Comparison of ENCODE assay signal across 7 mouse cellular contexts in the genomic region with DNA sequence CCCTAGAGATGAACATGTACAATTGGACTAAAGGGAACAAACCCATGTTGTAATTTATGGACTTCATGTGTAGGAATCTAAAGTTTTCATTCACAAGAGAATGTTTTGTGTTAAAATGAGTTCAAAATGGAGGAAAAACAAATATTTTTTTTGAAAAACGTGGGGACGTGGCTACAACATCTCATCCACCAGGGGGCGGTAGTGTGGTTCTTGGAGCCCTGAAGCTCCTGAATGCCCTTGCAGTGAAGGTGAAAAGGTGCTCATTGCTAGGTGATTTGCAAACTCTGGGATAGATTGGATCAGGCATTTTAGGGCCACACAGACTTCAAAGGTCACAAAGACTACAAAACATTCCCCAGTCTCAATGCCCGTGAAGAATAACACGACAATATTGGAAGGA.
DNase-seq lines count a peak whose midpoint lies in the region; ATAC-seq and TF ChIP-seq lines count a peak whose summit lies in the region.

No protein-coding gene starts in this region.

- no peak overlapping the region for H3K4me2 ChIP-seq in midbrain, embryonic 11.5 days
- no peak overlapping the region for H3K4me2 ChIP-seq in midbrain, embryonic 16.5 days (ENCODE audit: low read length)
- no peak overlapping the region for H3K4me2 ChIP-seq in limb, embryonic 14.5 days (replicated peaks; ENCODE audit: low read depth, low read length, severe bottlenecking)

- no peak overlapping the region for H3K27ac ChIP-seq in midbrain, embryonic 11.5 days (ENCODE audit: low read depth, low read length)
- no peak overlapping the region for H3K27ac ChIP-seq in midbrain, embryonic 16.5 days (ENCODE audit: low read length)
- no peak overlapping the region for H3K27ac ChIP-seq in limb, embryonic 14.5 days (replicated peaks; ENCODE audit: low read depth, low read length)

- DNase-seq in midbrain, embryonic 11.5 days (ENCODE audit: low spot score, missing footprints) = peak; percentile 91
- DNase-seq in adrenal gland, adult (ENCODE audit: inconsistent age in 2 of 2, low spot score in 1 of 2) = peak; percentile 26 to 83
- DNase-seq in cerebellum, adult 11 months = peak; percentile 62
- peak; percentile 30 for DNase-seq in gastrocnemius, postnatal 14 days
- DNase-seq in limb, embryonic 14.5 days (ENCODE audit: low spot score) = peak; percentile 37
- DNase-seq in telencephalon, adult 2 months (ENCODE audit: low read depth, low spot score) = peak; percentile 24

- ATAC-seq in midbrain, embryonic 11.5 days (ENCODE audit: low FRiP score) = no peak
- no peak for ATAC-seq in midbrain, embryonic 16.5 days
- ATAC-seq in limb, embryonic 14.5 days (ENCODE audit: low FRiP score, low read depth) = no peak

- no peak overlapping the region for H3K9ac ChIP-seq in midbrain, embryonic 11.5 days (ENCODE audit: low read length)
- H3K9ac ChIP-seq in midbrain, embryonic 16.5 days (ENCODE audit: low read depth, low read length) = no peak overlapping the region
- H3K9ac ChIP-seq in limb, embryonic 14.5 days (ENCODE audit: low read depth, low read length, severe bottlenecking) = no peak overlapping the region

- no peak overlapping the region for H3K4me3 ChIP-seq in midbrain, embryonic 11.5 days (ENCODE audit: low read depth, low read length)
- H3K4me3 ChIP-seq in midbrain, embryonic 16.5 days (ENCODE audit: low read depth, low read length) = no peak overlapping the region
- no peak overlapping the region for H3K4me3 ChIP-seq in limb, embryonic 14.5 days (replicated peaks; ENCODE audit: low read length)

- H3K27me3 ChIP-seq in midbrain, embryonic 11.5 days (ENCODE audit: control insufficient read depth, insufficient read depth, low read length) = no peaks in the 10 kb centered on the region
- H3K27me3 ChIP-seq in midbrain, embryonic 16.5 days (ENCODE audit: control insufficient read depth, insufficient read depth, low read depth, low read length) = no peaks in the 10 kb centered on the region
- no peaks in the 10 kb centered on the region for H3K27me3 ChIP-seq in limb, embryonic 14.5 days (ENCODE audit: control insufficient read depth, insufficient read depth, low read length)

- H3K9me3 ChIP-seq in midbrain, embryonic 11.5 days (ENCODE audit: control insufficient read depth, low read length) = no peaks in the 10 kb centered on the region
- no peaks in the 10 kb centered on the region for H3K9me3 ChIP-seq in midbrain, embryonic 16.5 days (replicated peaks; ENCODE audit: control insufficient read depth, low read length, poor library complexity, severe bottlenecking)
- H3K9me3 ChIP-seq in limb, embryonic 14.5 days (ENCODE audit: control insufficient read depth, low read length) = no peaks in the 10 kb centered on the region

- H3K36me3 ChIP-seq in midbrain, embryonic 11.5 days (ENCODE audit: control insufficient read depth, insufficient read depth, low read length) = no peaks in the 10 kb centered on the region
- no peaks in the 10 kb centered on the region for H3K36me3 ChIP-seq in midbrain, embryonic 16.5 days (ENCODE audit: control insufficient read depth, insufficient read depth, low read length)
- no peaks in the 10 kb centered on the region for H3K36me3 ChIP-seq in limb, embryonic 14.5 days (ENCODE audit: control insufficient read depth, insufficient read depth, low read length)

- H3K4me1 ChIP-seq in midbrain, embryonic 11.5 days (ENCODE audit: control insufficient read depth, insufficient read depth, low read length) = no peaks in the 10 kb centered on the region
- no peaks in the 10 kb centered on the region for H3K4me1 ChIP-seq in midbrain, embryonic 16.5 days (ENCODE audit: control insufficient read depth, insufficient read depth, low read length)
- H3K4me1 ChIP-seq in limb, embryonic 14.5 days (ENCODE audit: control insufficient read depth, insufficient read depth, low read length) = no peaks in the 10 kb centered on the region

- intact Hi-C loops in gastrocnemius, postnatal 14 days (cut with DNase I; ENCODE audit: low total_unique reads) = no loop called here

- 40% methylated on average over 5 of the region's 5 CpGs for WGBS in midbrain, embryonic 11.5 days
- WGBS in midbrain, embryonic 16.5 days = 24% methylated on average over 5 of the region's 5 CpGs
- WGBS in limb, embryonic 14.5 days = 32% methylated on average over 5 of the region's 5 CpGs

- TF ChIP-seq POLR2A in limb, embryonic 14.5 days (IDR thresholded peaks at IDR 0.05; ENCODE audit: borderline replicate concordance, extremely low read depth, insufficient read depth, insufficient read length) = no peak

Comparison
In these comparisons a context has a peak if more than half of its experiments do, and no peak if none do; other contexts are left out.
1. DNase-seq: peak in every context shown above with its lines; median percentile 91 in midbrain, embryonic 11.5 days; 62 in cerebellum, adult 11 months; 54 in adrenal gland, adult; 37 in limb, embryonic 14.5 days; 30 in gastrocnemius, postnatal 14 days; 24 in telencephalon, adult 2 months.